Mouse (Mus musculus): ENCODE data around the gene Sipa1l1.

- TF ChIP-seq GATA1 (IDR thresholded peaks at IDR 0.05; ENCODE audit: borderline replicate concordance, low read length) = no peak
- TF ChIP-seq FLI1 (IDR thresholded peaks at IDR 0.05; ENCODE audit: low read length) = no peak
Observed at GRCm38 (mm10) chr12:82271447-82271846, 102.3 kb downstream of the Sipa1l1 start.
